Mouse (Mus musculus) G1E-ER4 (cell line): Measurements from ENCODE around the gene Icmt. TPM values are rescaled to one million over a fixed set of nuclear protein-coding genes. Genes with fewer than 3 reads are reported as not detected.

ENCODE experiments used
- GATA1 ChIP-seq: IDR thresholded peaks from one replicate; pipeline ENCODE4 v1.8.0; 2012; ENCODE audit warnings: low read length, inconsistent platforms
- polyA plus RNA-seq: library from polyadenylated mRNA; stranded (reverse); fragments of >175 nt; gene quantifications from 2 replicates; pipeline ENCODE4 v1.2.3, GENCODE M21; 2012

Gene Icmt
- polyA plus RNA-seq, 1 experiment, result 30.0 TPM

- no peak for TF ChIP-seq GATA1
These were observed 16.2 kb downstream of the Icmt start for GRCm38 (mm10) chr4:152313211-152313632.

GRCm38 (mm10) chr4:152313934-152314333 is 16.9 kb downstream of the Icmt start:
- no peak for TF ChIP-seq GATA1

GRCm38 (mm10) chr4:152315498-152316213 is 18.6 kb downstream of the Icmt start:
- TF ChIP-seq GATA1, result no peak

DNA sequence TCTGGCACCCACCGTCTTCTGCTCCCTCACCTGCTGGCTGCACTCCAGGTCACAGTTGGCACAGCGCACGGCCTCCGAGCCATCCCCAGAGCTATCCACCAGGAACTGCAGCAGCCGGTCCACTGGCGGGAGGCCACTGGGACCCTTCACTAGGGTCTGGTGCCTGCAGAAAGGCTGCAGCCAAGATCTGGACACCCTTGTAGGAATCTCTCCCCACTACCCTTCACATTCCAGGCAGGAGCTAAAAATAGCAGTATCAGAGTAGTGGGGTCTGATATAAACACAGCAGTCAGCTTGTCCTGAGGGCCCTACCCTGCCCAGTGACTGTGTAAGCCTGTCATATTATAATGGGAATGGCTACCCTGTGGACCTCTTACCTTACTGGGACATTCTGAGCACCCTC is 20.6 kb downstream of the Icmt start:
- TF ChIP-seq GATA1, result no peak

DNA sequence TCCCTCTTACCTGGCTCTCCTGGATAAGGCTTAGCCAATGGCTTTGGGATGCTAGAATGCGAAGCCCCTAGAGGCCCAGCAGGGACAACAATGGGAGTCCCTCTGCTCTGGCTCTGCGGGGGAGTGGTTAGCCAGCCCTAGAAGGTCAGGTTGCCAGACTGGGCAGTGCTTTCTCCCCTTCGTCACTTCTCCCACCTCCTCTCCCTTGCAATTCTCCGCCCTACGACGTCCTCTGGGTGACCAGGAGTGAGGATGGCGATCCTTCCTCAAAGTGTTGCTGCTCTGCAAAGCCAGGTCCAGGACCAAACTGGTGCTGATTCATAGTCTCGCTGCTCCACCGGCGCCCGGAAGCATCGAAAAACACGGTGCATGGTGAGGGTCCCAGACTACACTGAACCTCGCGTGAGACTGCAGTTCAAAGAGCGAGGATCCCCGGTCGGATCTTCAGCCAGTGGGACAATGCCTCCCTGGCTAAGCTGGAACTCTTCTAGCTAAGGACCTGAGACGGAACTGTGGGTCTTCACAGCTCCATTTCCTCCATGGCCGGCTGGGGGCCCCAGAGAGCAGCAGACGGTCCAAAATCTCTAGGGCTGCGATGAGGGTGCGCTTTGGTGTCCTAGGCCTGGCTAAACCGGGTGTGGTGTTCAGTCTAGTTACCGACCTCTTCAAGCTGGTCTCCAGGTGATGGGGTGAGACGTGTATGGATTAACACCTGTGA is 21.6 kb downstream of the Icmt start, which contains the start of gene Rnf207:
Rnf207 (minus strand) TSS at position 477 of the 718 bp plus-strand sequence.
- no peak for TF ChIP-seq GATA1

- TF ChIP-seq GATA1, result no peak
These were observed 24.4 kb downstream of the Icmt start for GRCm38 (mm10) chr4:152321464-152321863.

- TF ChIP-seq GATA1, result no peak
These were observed 27.9 kb downstream of the Icmt start for GRCm38 (mm10) chr4:152324641-152325562.

DNA sequence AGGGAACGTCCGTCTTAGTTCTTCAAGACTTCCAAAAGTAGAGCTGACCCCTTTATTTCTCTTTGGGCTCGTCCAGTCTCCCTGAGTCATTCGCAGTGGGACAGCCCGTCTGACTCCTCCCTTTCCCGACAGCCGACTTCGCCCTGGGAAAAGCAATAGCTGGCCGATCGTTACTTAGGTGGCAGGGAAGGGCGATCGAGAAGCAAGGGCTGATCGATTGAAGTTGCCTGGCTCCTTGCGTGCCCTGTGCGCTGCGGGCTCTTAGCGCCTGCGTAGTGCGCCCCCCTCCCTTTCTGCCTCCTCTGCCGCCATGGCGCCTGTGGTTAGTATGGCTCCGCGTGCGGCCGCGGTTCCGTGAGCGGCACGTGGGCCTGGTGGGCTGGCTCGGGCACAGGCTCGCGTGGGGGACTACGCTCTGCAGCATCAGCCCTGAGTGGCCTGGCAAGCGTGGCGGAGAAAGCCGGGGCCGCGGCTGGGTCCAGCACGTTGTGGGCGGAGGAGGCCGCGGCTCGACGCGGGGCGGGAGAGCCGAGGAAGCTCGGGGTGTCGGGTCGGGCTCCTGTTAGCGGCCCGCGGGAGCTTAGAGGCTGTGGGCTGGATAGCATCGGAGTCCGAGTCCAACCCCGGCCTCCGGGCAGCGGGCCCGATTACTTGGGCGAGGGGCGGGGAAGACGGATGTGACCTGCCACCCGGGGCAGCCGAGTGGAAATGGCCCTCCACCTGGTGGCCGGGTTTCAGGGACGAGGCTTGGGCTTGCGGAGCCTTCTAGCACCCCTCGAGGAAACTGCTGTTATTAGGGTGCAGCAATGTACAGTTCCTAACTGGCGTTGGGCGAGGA is 28.8 kb downstream of the Icmt start, which contains the start of gene Rpl22:
Rpl22 (plus strand) TSS at position 169 of the 838 bp plus-strand sequence.
- TF ChIP-seq GATA1, result no peak

GRCm38 (mm10) chr4:152326543-152326942 is 29.5 kb downstream of the Icmt start:
- no peak for TF ChIP-seq GATA1

DNA sequence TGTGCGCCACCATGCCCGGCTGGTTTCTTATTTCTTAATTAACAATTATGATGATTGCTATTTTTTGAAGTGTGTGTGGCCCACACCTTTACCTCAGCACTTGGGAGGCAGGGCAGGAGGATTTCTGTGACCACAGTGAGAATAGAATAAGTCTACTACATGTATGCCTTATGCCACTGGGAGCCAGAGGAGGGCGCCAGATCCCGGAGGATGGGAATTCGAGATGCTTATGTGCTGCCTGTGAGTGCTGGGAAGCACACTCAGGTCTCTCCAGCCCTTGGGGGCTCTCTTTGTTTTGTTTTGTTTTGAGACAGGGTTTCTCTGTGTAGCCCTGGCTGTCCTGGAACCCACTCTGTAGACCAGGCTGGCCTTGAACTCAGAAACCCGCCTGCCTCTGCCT is 31.7 kb downstream of the Icmt start:
- TF ChIP-seq GATA1, result no peak

GRCm38 (mm10) chr4:152332952-152333351 is 35.9 kb downstream of the Icmt start:
- TF ChIP-seq GATA1, result no peak

- TF ChIP-seq GATA1, result no peak
These were observed 36.6 kb downstream of the Icmt start for GRCm38 (mm10) chr4:152333587-152333986.

- TF ChIP-seq GATA1, result no peak
These were observed 40.7 kb downstream of the Icmt start for GRCm38 (mm10) chr4:152337772-152338171.

GRCm38 (mm10) chr4:152338419-152339292 is 41.6 kb downstream of the Icmt start, which contains the start of gene Chd5:
Chd5 (plus strand) TSS chr4:152338651.
- TF ChIP-seq GATA1, result no peak
